Mouse (Mus musculus) MN1 (cell line): ENCODE measurements at regions not wholly inside any gene's neighbourhood (a gene's known extent, or its start where the extent isn't known, plus 50 kb on each side); places are given as distances from the start of the nearest gene placed in this dataset.

ENCODE experiments used
- DNase-seq: peaks from one replicate; pipeline ENCODE4 v3.0.0-alpha.2; 2016; ENCODE audit warnings: low spot score

- peak; percentile 70 for DNase-seq
These were observed 52.5 kb upstream of the Magi1 start for GRCm38 (mm10) chr6:94336168-94336567.
